Mouse (Mus musculus) liver, adult 2 months (tissue): ENCODE measurements at regions not wholly inside any gene's neighbourhood (a gene's known extent, or its start where the extent isn't known, plus 50 kb on each side); places are given as distances from the start of the nearest gene placed in this dataset.

Experiments used
- CTCF ChIP-seq: fragments of 200-500 bp; IDR thresholded peaks from 2 replicates; pipeline ENCODE4 v1.5.1; 2011; ENCODE audit warnings: low read depth, low read length, control low read depth
- POLR2A ChIP-seq: fragments of 200-500 bp; IDR thresholded peaks from 2 replicates; pipeline ENCODE4 v1.6.1; 2011; ENCODE audit warnings: low read length, control low read depth; ENCODE audit not compliant: insufficient read depth; ENCODE audit errors: extremely low read depth

GRCm38 (mm10) chr16:79313301-79313700 is 222.4 kb upstream of the Tmprss15 start:
- no peak for TF ChIP-seq CTCF
- TF ChIP-seq POLR2A: no peak
